Mouse (Mus musculus) forebrain, embryonic 11.5 days (tissue): ENCODE measurements around the gene Akr1a1. TPM values are rescaled to one million over a fixed set of nuclear protein-coding genes. Genes with fewer than 3 reads are reported as not detected.
"Not testable (repeated sequence)": the region's sequence is repeated elsewhere in the genome, so short reads cannot be mapped to it uniquely, and the experiment has no call there.

Experiments used
- ATAC-seq: fragments of 200-750 bp; cut with Nextera tagmentation; replicated peaks from 2 replicates; pipeline ENCODE4 v1.8.0; 2017; ENCODE audit warnings: moderate TSS enrichment; ENCODE audit not compliant: low FRiP score
- DNase-seq: peaks from one replicate; pipeline ENCODE4 v3.0.0-alpha.2; 2017; ENCODE audit warnings: low spot score
- H3K27ac ChIP-seq: fragments of 300-500 bp; sonication (generic); 2 replicates; pipeline ENCODE4 v1.5.1; 2014; ENCODE audit warnings: low read depth, low read length
- H3K27me3 ChIP-seq: fragments of 300-500 bp; sonication (generic); 2 replicates; pipeline ENCODE4 v1.6.1; 2014; ENCODE audit warnings: mild to moderate bottlenecking, low read length, mixed read lengths; ENCODE audit not compliant: control insufficient read depth, insufficient read depth
- H3K36me3 ChIP-seq: fragments of 300-500 bp; sonication (generic); 2 replicates; pipeline ENCODE4 v1.6.1; 2014; ENCODE audit warnings: mild to moderate bottlenecking, low read length, moderate library complexity, mixed read lengths; ENCODE audit not compliant: control insufficient read depth, insufficient read depth
- H3K4me1 ChIP-seq: fragments of 300-500 bp; sonication (generic); replicated peaks from 2 replicates; pipeline ENCODE4 v1.6.1; 2014; ENCODE audit warnings: low read length, mixed read lengths; ENCODE audit not compliant: control insufficient read depth, insufficient read depth
- H3K4me2 ChIP-seq: fragments of 300-500 bp; sonication (generic); 2 replicates; pipeline ENCODE4 v1.6.1; 2014; ENCODE audit warnings: low read depth, mild to moderate bottlenecking, low read length, moderate library complexity, mixed read lengths; ENCODE audit not compliant: severe bottlenecking
- H3K4me3 ChIP-seq: fragments of 300-500 bp; sonication (generic); 2 replicates; pipeline ENCODE4 v1.5.1; 2014; ENCODE audit warnings: low read depth, low read length
- H3K9ac ChIP-seq: fragments of 300-500 bp; sonication (generic); 2 replicates; pipeline ENCODE4 v1.6.1; 2014; ENCODE audit warnings: low read length
- H3K9me3 ChIP-seq: fragments of 300-500 bp; sonication (generic); 2 replicates; pipeline ENCODE4 v1.6.1; 2016; ENCODE audit warnings: low read length, mixed read lengths; ENCODE audit not compliant: control insufficient read depth
- WGBS: fragments of 180-500 bp; shearing (Covaris S2); extraction: QIAGEN DNeasy Blood & Tissue Kit; methylation state at CpG from one replicate; pipeline ENCODE4 v1.1.7; 2014; 5-methylcytosine and 5-hydroxymethylcytosine counted together
- polyA plus RNA-seq: library from polyadenylated mRNA; unstranded; fragments of >200 nt; fragmentation: Nextera tagmentation; extraction: Ambion mirVana; gene quantifications from 2 replicates; pipeline ENCODE4 v1.2.1, GENCODE M21; 2014

Akr1a1 gene
- polyA plus RNA-seq, 1 experiment from 2014 or later: 501 TPM

DNA sequence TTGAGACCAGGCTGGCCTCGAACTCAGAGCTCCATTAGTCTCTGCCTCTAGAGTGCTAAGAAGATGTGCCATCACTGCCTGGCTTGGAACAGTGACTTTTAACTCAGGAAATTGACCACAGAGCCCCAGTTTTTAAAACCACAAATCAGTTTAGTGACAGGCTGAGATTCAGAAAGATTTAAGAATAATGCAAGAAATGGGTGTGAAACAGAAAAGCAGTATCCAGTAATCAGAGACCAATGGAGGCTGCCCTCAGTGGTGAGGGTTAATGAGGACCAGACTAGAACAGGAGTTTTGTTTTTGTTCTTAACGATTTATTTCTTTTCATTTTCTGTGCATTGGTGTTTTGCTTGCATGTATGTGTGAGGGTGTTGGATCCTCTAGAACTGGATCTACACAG is 33.2 kb upstream of the Akr1a1 start:
- Histone ChIP-seq H3K4me1 (peaks cover 6% of the 10 kb centered on the region), H3K9ac (peak overlapping the region; percentile 83), H3K9me3 (no peaks in the 10 kb centered on the region), H3K27me3 (no peaks in the 10 kb centered on the region), H3K36me3 (no peaks in the 10 kb centered on the region; the same call in 1 of the 2 replicates), H3K4me2 (no peak overlapping the region; the same call in 1 of the 2 replicates), H3K27ac (peak overlapping the region; percentile 92; the same call in 1 of the 2 replicates), H3K4me3 (no peak overlapping the region)
- no peak for DNase-seq
- 64% methylated on average over 2 of the region's 2 CpGs for WGBS
- no peak for ATAC-seq

DNA sequence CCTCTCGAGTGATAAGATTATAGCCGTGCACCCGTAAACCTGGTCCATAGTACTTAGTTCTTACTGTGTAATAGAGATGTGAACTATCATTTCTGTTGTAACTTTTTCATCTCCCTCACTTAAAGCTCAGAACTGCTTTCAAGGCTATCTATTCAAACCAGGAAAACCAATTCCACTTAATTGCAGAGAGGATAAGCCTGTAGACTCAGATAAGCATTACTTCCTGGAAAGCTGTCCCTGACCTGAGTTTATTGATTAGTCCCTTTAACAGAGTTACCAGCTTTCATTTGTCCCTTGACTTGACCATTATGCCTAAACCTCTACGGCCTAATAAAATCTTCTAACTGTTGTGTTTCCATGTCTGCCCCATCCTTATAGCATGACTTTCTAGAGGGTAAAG is 32.5 kb upstream of the Akr1a1 start:
- Histone ChIP-seq H3K4me1 (peaks cover 6% of the 10 kb centered on the region), H3K4me3 (no peak overlapping the region), H3K4me2 (no peak overlapping the region), H3K27me3 (no peaks in the 10 kb centered on the region), H3K27ac (no peak overlapping the region), H3K9me3 (no peaks in the 10 kb centered on the region), H3K9ac (no peak overlapping the region), H3K36me3 (no peaks in the 10 kb centered on the region; the same call in 1 of the 2 replicates)
- DNase-seq (no peak), ATAC-seq (no peak)
- WGBS: 88% methylated on average over 4 of the region's 4 CpGs

DNA sequence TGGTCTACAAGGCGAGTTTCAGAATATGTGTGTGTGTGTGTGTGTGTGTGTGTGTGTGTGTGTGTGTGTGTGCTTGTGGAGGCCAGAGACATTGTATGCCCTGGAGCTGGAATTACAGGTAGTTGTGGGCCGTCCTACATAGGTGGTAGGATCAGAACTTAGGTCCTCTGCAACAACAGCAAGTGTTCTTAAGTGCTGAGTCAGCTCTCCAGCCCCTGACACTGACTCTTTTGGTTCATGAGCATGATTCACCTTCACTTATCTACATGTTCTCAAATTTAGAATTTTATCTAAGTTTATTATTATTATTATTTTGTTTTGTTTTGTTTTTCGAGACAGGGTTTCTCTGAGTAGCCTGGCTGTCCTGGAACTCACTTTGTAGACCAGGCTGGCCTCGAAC is 29.0 kb upstream of the Akr1a1 start:
- ATAC-seq, H3K9ac ChIP-seq: not testable (repeated sequence)
- WGBS: 91% methylated on average over 4 of the region's 4 CpGs

DNA sequence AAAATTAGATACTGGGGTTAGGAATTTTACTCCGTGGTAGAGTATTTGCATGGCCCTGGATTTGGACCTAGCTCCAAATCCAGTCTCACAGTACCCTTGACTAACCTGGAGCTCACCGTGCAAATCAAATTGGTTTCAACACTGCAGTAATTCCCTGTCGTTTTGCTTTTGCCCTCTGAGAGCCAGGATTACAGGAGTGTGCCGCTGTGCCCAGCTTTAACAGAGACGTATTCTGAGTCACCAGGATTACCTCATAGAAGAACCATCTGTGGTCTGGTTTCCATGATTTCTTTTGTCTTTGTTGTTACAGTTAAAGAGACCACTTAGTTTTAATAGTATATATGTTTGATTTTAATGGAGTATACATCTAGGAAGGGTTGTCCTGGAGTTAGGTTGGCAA is 27.7 kb upstream of the Akr1a1 start:
- WGBS: 74% methylated on average over 5 of the region's 5 CpGs
- no peak overlapping the region for H3K4me3 ChIP-seq
- no peaks in the 10 kb centered on the region for H3K9me3 ChIP-seq
- no peak overlapping the region for H3K4me2 ChIP-seq
- H3K36me3 ChIP-seq: no peaks in the 10 kb centered on the region
- ATAC-seq (no peak), DNase-seq (no peak)
- H3K9ac ChIP-seq: no peak overlapping the region
- H3K27me3 ChIP-seq: no peaks in the 10 kb centered on the region
- no peak overlapping the region for H3K27ac ChIP-seq
- no peaks in the 10 kb centered on the region for H3K4me1 ChIP-seq

More for the DNA sequence above, 29.0 kb upstream of the Akr1a1 start:
- not testable (repeated sequence) for DNase-seq, H3K4me2 ChIP-seq, H3K4me1 ChIP-seq, H3K4me3 ChIP-seq, H3K9me3 ChIP-seq, H3K27me3 ChIP-seq, H3K36me3 ChIP-seq, H3K27ac ChIP-seq

DNA sequence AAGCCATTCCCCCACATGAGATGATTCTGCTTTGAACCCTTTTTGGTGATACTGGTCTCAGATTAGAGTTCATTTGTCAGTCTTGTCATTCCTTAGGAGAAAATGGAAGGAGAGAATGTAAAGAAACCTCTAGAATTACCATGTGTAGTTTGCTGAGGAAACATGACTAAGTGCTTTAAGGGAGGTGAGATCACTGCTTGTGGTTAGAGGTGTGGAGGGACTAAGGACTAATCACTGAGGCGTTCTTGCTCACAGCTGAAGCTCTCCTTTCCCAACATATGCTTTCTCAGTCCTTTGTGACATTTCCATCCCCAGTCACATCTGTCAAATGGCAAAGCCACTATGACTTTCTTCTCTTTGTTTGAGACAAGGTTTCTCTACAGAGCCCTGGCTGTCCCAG is 26.3 kb upstream of the Akr1a1 start:
- H3K9ac ChIP-seq: no peak overlapping the region
- no peaks in the 10 kb centered on the region for H3K36me3 ChIP-seq
- no peaks in the 10 kb centered on the region for H3K4me1 ChIP-seq
- H3K27me3 ChIP-seq: no peaks in the 10 kb centered on the region
- no peak overlapping the region for H3K27ac ChIP-seq
- ATAC-seq (no peak), DNase-seq (no peak)
- 84% methylated on average over 1 of the region's 1 CpGs for WGBS
- H3K4me2 ChIP-seq: no peak overlapping the region
- no peak overlapping the region for H3K4me3 ChIP-seq
- H3K9me3 ChIP-seq: no peaks in the 10 kb centered on the region

DNA sequence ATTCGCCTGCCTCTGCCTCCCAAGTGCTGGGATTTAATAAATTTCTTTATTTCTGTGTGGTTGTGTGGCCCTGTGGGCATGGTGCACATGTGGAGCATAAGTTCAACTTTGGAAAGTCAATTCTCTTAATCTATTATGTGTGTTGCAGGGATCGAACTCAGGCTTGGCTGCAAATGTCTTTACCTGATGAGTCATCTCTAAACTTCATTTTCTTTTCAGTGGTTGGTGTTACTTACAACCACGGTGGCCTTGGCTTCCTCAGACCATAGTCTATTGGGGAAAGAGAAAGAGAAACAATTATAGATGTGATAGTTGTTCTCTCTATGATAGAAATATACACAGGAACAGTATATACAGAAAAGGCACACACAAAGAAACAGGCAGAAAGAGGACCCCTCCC is 24.5 kb upstream of the Akr1a1 start:
- Histone ChIP-seq H3K4me1 (no peaks in the 10 kb centered on the region), H3K9ac (no peak overlapping the region), H3K27me3 (no peaks in the 10 kb centered on the region), H3K27ac (no peak overlapping the region), H3K9me3 (no peaks in the 10 kb centered on the region), H3K4me2 (no peak overlapping the region), H3K36me3 (no peaks in the 10 kb centered on the region), H3K4me3 (no peak overlapping the region)
- ATAC-seq: no peak
- DNase-seq: no peak
- 89% methylated on average over 3 of the region's 3 CpGs for WGBS

DNA sequence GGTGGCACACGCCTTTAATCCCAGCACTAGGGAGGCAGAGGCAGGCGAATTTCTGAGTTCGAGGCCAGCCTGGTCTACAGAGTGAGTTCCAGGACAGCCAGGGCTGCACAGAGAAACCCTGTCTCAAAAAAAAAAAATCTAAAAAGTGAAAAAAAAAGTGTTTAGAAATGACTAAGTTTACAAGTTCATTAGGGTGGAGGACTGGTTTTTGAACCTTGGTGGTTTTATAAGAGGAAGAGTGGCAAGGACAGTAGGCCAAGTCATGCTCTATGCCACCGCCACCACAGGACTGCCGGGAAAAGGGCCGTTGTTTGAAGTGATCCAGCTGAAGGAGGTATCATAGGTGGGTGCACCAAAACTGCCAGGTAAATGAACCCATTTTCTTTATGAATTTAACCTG is 23.3 kb upstream of the Akr1a1 start:
- not testable (repeated sequence) for H3K27ac ChIP-seq, ATAC-seq, H3K9me3 ChIP-seq, DNase-seq, H3K27me3 ChIP-seq, H3K4me3 ChIP-seq, H3K4me2 ChIP-seq, H3K36me3 ChIP-seq, H3K9ac ChIP-seq, H3K4me1 ChIP-seq
- 93% methylated on average over 6 of the region's 6 CpGs for WGBS

DNA sequence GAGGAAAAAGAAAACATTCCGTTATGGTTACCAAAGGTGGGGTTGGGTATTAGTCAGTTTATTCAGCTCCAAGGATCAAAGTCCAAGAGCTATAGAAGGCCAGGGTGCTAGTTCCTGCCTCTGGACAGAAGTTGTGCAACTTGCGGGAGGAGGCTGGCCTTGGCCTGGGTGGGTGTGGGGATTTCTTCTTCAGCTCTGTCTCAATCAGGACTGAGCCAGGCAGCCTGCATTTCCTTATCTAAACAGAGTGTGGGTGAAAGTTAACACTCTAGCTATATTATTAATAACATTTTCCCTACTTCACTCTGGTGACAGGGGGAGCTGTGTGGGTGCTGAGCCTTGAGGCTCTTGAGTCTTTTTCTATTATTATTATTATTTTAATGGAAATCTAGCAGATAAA is 21.3 kb upstream of the Akr1a1 start:
- WGBS: 70% methylated on average over 2 of the region's 2 CpGs
- DNase-seq: no peak

DNA sequence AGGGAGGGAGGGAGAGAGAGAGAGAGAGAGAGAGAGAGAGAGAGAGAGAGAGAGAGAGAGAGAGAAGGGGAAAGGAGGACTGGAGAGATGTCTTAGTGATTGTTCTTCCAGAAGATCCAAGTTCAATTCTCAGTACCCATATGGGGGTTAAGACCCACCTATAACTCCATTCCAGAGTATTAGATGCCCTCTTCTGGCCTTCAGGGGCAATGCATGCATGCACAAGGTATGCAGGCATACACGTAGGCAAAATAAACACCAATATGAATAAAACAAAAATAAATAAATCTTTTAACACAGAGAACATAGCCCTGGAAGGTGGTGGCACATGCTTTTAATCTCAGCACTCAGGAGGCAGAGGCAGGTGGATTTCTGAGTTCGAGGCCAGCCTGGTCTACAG is 17.8 kb upstream of the Akr1a1 start:
- no peak for ATAC-seq
- H3K9ac ChIP-seq: no peak overlapping the region

More for the DNA sequence above, 21.3 kb upstream of the Akr1a1 start:
- ATAC-seq: no peak
- no peak overlapping the region for H3K9ac ChIP-seq
- no peak overlapping the region for H3K4me2 ChIP-seq
- H3K36me3 ChIP-seq: no peaks in the 10 kb centered on the region
- H3K4me1 ChIP-seq: no peaks in the 10 kb centered on the region
- H3K4me3 ChIP-seq: no peak overlapping the region
- H3K27ac ChIP-seq: no peak overlapping the region
- H3K27me3 ChIP-seq: no peaks in the 10 kb centered on the region
- H3K9me3 ChIP-seq: no peaks in the 10 kb centered on the region

More for the DNA sequence above, 17.8 kb upstream of the Akr1a1 start:
- H3K4me2 ChIP-seq: no peak overlapping the region
- no peaks in the 10 kb centered on the region for H3K36me3 ChIP-seq
- no peak overlapping the region for H3K4me3 ChIP-seq
- no peak overlapping the region for H3K27ac ChIP-seq
- no peak for DNase-seq
- H3K9me3 ChIP-seq: no peaks in the 10 kb centered on the region
- 70% methylated on average over 2 of the region's 2 CpGs for WGBS
- no peaks in the 10 kb centered on the region for H3K4me1 ChIP-seq
- no peaks in the 10 kb centered on the region for H3K27me3 ChIP-seq
